Mouse (Mus musculus) midbrain, embryonic 14.5 days (tissue): Measurements from ENCODE around the gene Pcdh9. TPM values are rescaled to one million over a fixed set of nuclear protein-coding genes. Genes with fewer than 3 reads are reported as not detected.
A peak's percentile ranks its signal among the peaks of the same experiment; 100 is the strongest.

ENCODE experiments used
- ATAC-seq: fragments of 200-750 bp; cut with Nextera tagmentation; 2 replicates; pipeline ENCODE4 v1.8.0; 2017; ENCODE audit warnings: moderate number of reproducible peaks, moderate library complexity; ENCODE audit not compliant: low FRiP score, low TSS enrichment
- DNase-seq: peaks from one replicate; pipeline ENCODE4 v3.0.0-alpha.2; 2015
- H3K27ac ChIP-seq: fragments of 300-500 bp; sonication (generic); replicated peaks from 2 replicates; pipeline ENCODE4 v1.5.1; 2014; ENCODE audit warnings: mild to moderate bottlenecking, low read depth, low read length, moderate library complexity
- H3K27me3 ChIP-seq: fragments of 300-500 bp; sonication (generic); 2 replicates; pipeline ENCODE4 v1.6.1; 2014; ENCODE audit warnings: low read length, control low read depth, mixed read lengths; ENCODE audit not compliant: control insufficient read depth, insufficient read depth
- H3K36me3 ChIP-seq: fragments of 300-500 bp; sonication (generic); 2 replicates; pipeline ENCODE4 v1.6.1; 2014; ENCODE audit warnings: low read length, control low read depth; ENCODE audit not compliant: control insufficient read depth, insufficient read depth
- H3K4me1 ChIP-seq: fragments of 300-500 bp; sonication (generic); 2 replicates; pipeline ENCODE4 v1.6.1; 2014; ENCODE audit warnings: mild to moderate bottlenecking, antibody characterized with exemption, low read length, control low read depth; ENCODE audit not compliant: control insufficient read depth, insufficient read depth
- H3K4me2 ChIP-seq: fragments of 300-500 bp; sonication (generic); 2 replicates; pipeline ENCODE4 v1.6.1; 2014; ENCODE audit warnings: mild to moderate bottlenecking, low read length, moderate library complexity
- H3K4me3 ChIP-seq: fragments of 300-500 bp; sonication (generic); replicated peaks from 2 replicates; pipeline ENCODE4 v1.5.1; 2014; ENCODE audit warnings: low read depth, low read length
- H3K9ac ChIP-seq: fragments of 300-500 bp; sonication (generic); replicated peaks from 2 replicates; pipeline ENCODE4 v1.6.1; 2014; ENCODE audit warnings: mild to moderate bottlenecking, low read length, moderate library complexity
- H3K9me3 ChIP-seq: fragments of 300-500 bp; sonication (generic); 2 replicates; pipeline ENCODE4 v1.6.1; 2016; ENCODE audit warnings: low read length, control low read depth, mixed read lengths; ENCODE audit not compliant: control insufficient read depth
- WGBS: fragments of 180-500 bp; shearing (Covaris S2); extraction: QIAGEN DNeasy Blood & Tissue Kit; methylation state at CpG from one replicate; pipeline ENCODE4 v1.1.7; 2014; 5-methylcytosine and 5-hydroxymethylcytosine counted together
- polyA plus RNA-seq: library from polyadenylated mRNA; unstranded; fragments of >200 nt; fragmentation: Nextera tagmentation; extraction: Ambion mirVana; gene quantifications from 2 replicates; pipeline ENCODE4 v1.2.1, GENCODE M21; 2014

Gene Pcdh9
- polyA plus RNA-seq, 1 experiment from 2014 or later: 131 TPM

DNA sequence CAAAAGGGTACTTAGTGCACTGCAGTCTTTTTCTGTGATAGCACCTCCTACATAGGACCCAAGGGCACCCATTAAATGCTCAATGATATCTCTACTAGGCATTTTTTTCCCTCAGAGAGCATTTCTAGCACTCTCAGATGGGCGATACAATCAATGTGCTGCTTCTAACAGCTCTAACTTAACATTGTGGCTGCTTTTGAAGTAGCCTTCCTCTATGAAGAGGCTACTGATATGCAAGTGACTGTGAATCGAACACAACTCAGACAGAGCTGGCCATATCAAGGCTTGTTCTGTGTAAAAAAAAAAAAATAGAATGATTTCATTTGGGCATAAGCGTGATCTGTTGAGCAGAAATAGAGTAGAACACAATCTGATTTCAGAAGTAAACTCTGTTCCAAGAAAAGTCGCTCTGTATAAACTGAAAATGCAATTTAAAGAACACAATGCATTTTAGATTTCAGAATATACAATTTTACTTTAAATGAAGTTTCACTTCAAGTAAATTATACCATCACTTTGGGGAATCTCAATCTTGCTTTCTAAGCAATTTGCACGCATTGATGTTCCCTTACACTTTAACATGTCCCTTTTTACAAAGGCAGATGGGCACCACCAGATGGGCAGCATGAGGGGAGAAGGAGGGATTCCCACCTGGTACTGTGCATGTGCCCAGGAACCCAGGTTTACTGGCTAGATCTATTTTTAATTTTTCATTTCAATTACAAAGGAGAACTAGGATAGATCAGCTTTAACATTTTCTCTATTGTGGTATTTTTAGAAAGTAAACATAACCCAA is 215.0 kb downstream of the Pcdh9 start:
- no peak for ATAC-seq

DNA sequence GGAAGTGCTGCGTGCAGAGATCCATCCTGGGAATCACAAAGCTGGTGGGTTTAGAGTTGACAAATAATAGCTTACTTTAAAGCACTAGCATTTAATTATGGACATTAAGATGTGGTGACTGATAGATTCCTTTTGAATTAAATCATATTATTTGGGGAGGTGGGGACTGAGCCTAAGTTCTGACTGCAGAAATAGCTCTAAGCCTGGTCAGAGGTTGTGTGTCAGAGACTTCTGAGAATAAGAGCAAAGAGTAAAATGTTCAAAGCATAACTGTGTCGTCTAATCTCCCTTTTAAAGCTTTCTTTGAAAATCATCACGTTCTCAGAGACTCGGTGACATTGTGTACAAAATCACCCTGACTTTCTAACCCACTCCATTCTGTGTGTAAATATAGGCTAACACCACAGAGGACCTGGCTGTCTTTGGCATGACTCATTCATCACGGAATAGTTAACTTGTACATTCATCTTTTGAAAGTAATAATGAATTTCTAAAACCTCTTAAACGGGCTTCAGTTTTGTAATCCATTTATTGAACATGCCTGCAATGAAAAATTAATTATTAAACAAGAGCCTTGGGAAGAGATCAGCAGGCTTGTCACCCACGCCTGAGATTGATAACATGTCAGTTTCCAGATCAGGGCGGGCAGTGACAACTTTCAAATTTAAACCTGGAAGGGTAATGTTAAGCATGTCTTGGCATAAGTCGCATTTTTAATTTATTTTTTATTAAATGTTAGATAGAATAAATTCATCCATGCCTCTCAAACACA is 236.3 kb downstream of the Pcdh9 start:
- no peak for ATAC-seq
- no peak overlapping the region for H3K27ac ChIP-seq
- no peaks in the 10 kb centered on the region for H3K36me3 ChIP-seq
- H3K27me3 ChIP-seq: no peaks in the 10 kb centered on the region
- H3K4me1 ChIP-seq: no peaks in the 10 kb centered on the region
- no peak overlapping the region for H3K4me3 ChIP-seq
- WGBS: 53% methylated on average over 9 of the region's 9 CpGs
- H3K9ac ChIP-seq: no peak overlapping the region
- H3K9me3 ChIP-seq: no peaks in the 10 kb centered on the region
- H3K4me2 ChIP-seq: no peak overlapping the region
- no peak for DNase-seq

More for the DNA sequence above, 215.0 kb downstream of the Pcdh9 start:
- 93% methylated on average over 5 of the region's 5 CpGs for WGBS
- no peak overlapping the region for H3K4me2 ChIP-seq
- no peak for DNase-seq
- peaks cover 11% of the 10 kb centered on the region for H3K9me3 ChIP-seq
- no peaks in the 10 kb centered on the region for H3K4me1 ChIP-seq
- H3K27me3 ChIP-seq: no peaks in the 10 kb centered on the region
- H3K9ac ChIP-seq: no peak overlapping the region
- no peaks in the 10 kb centered on the region for H3K36me3 ChIP-seq
- no peak overlapping the region for H3K27ac ChIP-seq
- no peak overlapping the region for H3K4me3 ChIP-seq

DNA sequence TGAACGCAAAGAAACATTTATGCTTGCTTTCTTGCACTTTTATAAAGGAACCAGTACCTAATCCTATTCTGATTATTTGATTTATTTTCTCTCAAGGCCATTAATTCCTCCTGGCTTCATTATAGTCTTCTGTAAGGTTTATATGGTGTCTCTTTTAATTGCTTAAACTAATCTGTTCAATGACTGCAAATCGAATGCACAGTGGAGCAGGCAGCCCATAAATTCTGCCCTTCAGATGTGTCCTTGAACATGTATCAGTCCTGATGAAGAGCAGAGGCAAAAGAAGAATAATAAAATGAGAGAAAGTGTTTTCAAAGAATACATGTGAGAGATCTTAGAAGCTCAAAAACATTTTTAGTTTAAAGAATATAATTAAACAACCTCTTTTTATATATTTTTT is 263.2 kb downstream of the Pcdh9 start:
- Histone ChIP-seq H3K36me3 (no peaks in the 10 kb centered on the region), H3K4me1 (no peaks in the 10 kb centered on the region), H3K27me3 (no peaks in the 10 kb centered on the region), H3K4me2 (no peak overlapping the region), H3K9ac (no peak overlapping the region), H3K27ac (no peak overlapping the region), H3K9me3 (no peaks in the 10 kb centered on the region), H3K4me3 (no peak overlapping the region)
- WGBS: 53% methylated on average over 2 of the region's 2 CpGs
- no peak for DNase-seq
- no peak for ATAC-seq

DNA sequence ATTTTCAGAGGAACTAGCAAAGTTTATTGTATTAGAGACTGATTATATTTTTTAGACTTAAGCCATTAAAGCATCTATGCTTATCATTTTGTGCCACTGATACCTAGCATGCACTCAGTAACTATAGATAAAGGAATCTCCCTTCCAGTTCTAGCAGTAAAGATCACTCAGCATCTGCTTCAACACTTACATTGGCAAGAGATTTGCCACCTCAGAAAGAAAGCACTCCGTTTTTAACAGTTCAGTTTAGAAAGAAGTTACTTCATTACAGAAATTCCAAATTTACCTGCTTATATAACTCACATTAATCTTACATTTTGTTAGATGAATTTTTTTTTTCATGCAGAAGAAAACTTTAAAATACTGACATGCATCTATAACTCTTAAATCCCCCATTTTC is 266.3 kb downstream of the Pcdh9 start:
- WGBS: 88% methylated on average over 1 of the region's 1 CpGs
- Histone ChIP-seq H3K4me1 (0 out of 2 replicates have a peak, but pooled peaks cover 3% of the 10 kb centered on the region), H3K4me2 (no peak overlapping the region), H3K27me3 (no peaks in the 10 kb centered on the region), H3K4me3 (no peak overlapping the region), H3K27ac (no peak overlapping the region), H3K9ac (no peak overlapping the region), H3K36me3 (no peaks in the 10 kb centered on the region), H3K9me3 (no peaks in the 10 kb centered on the region)
- ATAC-seq: no peak
- no peak for DNase-seq

- Histone ChIP-seq H3K27ac (no peak overlapping the region), H3K9ac (no peak overlapping the region), H3K4me2 (peak overlapping the region; percentile 25), H3K4me3 (no peak overlapping the region), H3K4me1 (0 out of 2 replicates have a peak, but pooled peaks cover 3% of the 10 kb centered on the region), H3K27me3 (no peaks in the 10 kb centered on the region), H3K36me3 (no peaks in the 10 kb centered on the region), H3K9me3 (no peaks in the 10 kb centered on the region)
- DNase-seq: peak; percentile 58
- ATAC-seq: no peak; the same call in 1 of the 2 replicates
- WGBS: 19% methylated on average over 9 of the region's 9 CpGs
Observed at GRCm38 (mm10) chr14:93621211-93621610, 269.3 kb downstream of the Pcdh9 start.

DNA sequence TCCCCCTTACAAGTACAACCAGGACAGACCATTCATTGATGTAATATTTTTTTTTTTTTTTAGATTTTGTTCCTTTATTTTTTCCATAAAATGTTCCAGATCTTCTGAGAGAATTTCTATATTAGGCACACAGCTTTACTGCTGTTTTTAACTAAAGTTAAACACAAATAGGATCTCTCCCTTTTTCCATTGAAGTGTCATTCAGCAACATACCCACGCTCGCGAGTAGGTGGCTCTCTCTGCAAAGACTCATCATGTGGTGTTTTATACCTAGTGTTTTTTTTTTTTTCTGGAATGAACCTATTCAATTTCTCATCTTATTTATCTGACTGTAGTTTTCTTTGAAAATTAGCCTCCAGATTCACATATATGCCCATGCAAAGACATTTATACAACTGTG is 282.9 kb downstream of the Pcdh9 start:
- peaks cover 6% of the 10 kb centered on the region; the same call in 1 of the 2 replicates for H3K9me3 ChIP-seq
- WGBS: 88% methylated on average over 3 of the region's 3 CpGs
- no peak overlapping the region for H3K4me3 ChIP-seq
- no peaks in the 10 kb centered on the region for H3K36me3 ChIP-seq
- no peak overlapping the region for H3K4me2 ChIP-seq
- no peak for DNase-seq
- H3K4me1 ChIP-seq: no peaks in the 10 kb centered on the region
- ATAC-seq: no peak
- no peak overlapping the region for H3K9ac ChIP-seq
- H3K27ac ChIP-seq: no peak overlapping the region
- no peaks in the 10 kb centered on the region for H3K27me3 ChIP-seq

DNA sequence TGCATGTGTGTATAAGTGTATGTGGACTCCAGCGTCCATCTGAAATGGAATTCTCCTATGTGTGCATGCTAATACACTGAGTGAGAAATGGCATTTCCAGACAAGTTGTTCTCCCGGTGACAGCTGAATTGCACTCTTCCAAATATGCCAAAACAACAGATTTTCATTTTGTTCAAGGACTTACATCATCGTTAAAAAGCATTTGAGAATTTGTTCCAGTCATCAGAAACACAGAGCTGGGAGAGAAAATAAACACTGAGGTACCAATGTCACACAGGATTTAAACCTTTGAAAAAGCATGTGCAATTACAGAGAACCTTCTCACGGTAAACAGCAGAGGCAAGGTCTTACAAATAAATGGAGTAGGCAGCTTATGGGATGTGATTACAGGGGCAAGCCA is 290.5 kb downstream of the Pcdh9 start:
- no peaks in the 10 kb centered on the region for H3K27me3 ChIP-seq
- H3K9me3 ChIP-seq: no peaks in the 10 kb centered on the region
- ATAC-seq: no peak
- no peak overlapping the region for H3K9ac ChIP-seq
- H3K4me3 ChIP-seq: no peak overlapping the region
- no peak overlapping the region for H3K4me2 ChIP-seq
- no peaks in the 10 kb centered on the region for H3K36me3 ChIP-seq
- no peaks in the 10 kb centered on the region for H3K4me1 ChIP-seq
- no peak overlapping the region for H3K27ac ChIP-seq
- WGBS: 67% methylated on average over 4 of the region's 4 CpGs
- peak; percentile 10 for DNase-seq

GRCm38 (mm10) chr14:93585432-93586024 is 305.0 kb downstream of the Pcdh9 start:
- Histone ChIP-seq H3K4me1 (0 out of 2 replicates have a peak, but pooled peaks cover 3% of the 10 kb centered on the region), H3K27ac (no peak overlapping the region), H3K4me3 (no peak overlapping the region), H3K36me3 (no peaks in the 10 kb centered on the region), H3K4me2 (no peak overlapping the region), H3K27me3 (no peaks in the 10 kb centered on the region), H3K9me3 (no peaks in the 10 kb centered on the region), H3K9ac (no peak overlapping the region)
- 44% methylated on average over 3 of the region's 3 CpGs for WGBS
- DNase-seq (peak; percentile 56), ATAC-seq (peak; percentile 50; the same call in 1 of the 2 replicates)
